Mouse (Mus musculus) heart, postnatal 0 days (tissue): ENCODE measurements around the gene Nisch.

Experiments used
- CTCF ChIP-seq: IDR thresholded peaks from 2 replicates; pipeline ENCODE4 v1.5.1; 2016; ENCODE audit warnings: antibody characterized with exemption, control low read depth, low read depth
- EP300 ChIP-seq: IDR thresholded peaks from 2 replicates; pipeline ENCODE4 v1.6.1; 2016; ENCODE audit warnings: antibody characterized with exemption, low read depth

DNA sequence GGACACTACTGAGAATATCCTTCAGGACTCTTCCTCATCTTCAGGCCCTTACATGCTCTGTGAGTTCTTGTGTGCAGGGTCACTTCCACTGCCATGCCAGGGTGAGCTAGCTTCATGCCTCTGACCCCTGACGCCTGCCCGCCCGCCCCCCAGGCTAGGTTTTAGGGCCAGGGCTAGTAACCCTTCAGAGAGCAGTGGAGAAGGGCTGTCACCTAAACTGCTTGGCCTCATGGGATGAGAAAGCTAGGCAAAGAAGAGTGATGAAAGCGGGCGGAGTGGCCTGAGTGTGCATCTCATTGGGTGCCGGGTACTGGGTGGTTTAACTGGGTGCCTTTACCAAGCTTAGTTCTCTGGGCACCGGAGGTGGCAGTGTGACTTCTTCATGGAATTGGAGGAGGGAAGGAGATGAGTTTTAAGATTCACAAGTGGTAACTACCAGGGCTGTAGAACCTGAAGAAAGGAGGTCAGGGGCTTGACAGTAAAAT, 84.2 kb downstream of the Nisch start:
- TF ChIP-seq CTCF, result no peak
- no peak for TF ChIP-seq EP300
